Mouse (Mus musculus): ENCODE measurements around the gene Fam192a. TPM values are rescaled to one million over a fixed set of nuclear protein-coding genes. Genes with fewer than 3 reads are reported as not detected.
A peak's percentile ranks its signal among the peaks of the same experiment; 100 is the strongest.

Fam192a gene
- total RNA-seq, 2 experiments from 2014 or later: 38.6 to 45.6 TPM

GRCm38 (mm10) chr8:94601034-94601606 lies 677 bp downstream of the Fam192a start:
- Histone ChIP-seq H3K4me3 (peak overlapping the region; percentile 74), H3K27ac (peak overlapping the region; percentile 86)
- no peak for DNase-seq (ENCODE audit: low spot score in 2 of 2)
- no peak for TF ChIP-seq CTCF (conservative IDR thresholded peaks at IDR 0.05)

- peak overlapping the region; percentile 74 for H3K4me3 ChIP-seq
- H3K27ac ChIP-seq: peak overlapping the region; percentile 86; the same call in 1 of the 2 replicates
- no peak for DNase-seq (ENCODE audit: low spot score in 2 of 2)
- no peak for TF ChIP-seq CTCF (conservative IDR thresholded peaks at IDR 0.05)
Observed at GRCm38 (mm10) chr8:94600478-94600877, 1.3 kb downstream of the Fam192a start.

GRCm38 (mm10) chr8:94594211-94594610 lies 7.6 kb downstream of the Fam192a start:
- no peak for DNase-seq (ENCODE audit: low spot score in 2 of 2)
- H3K4me3 ChIP-seq: no peak overlapping the region
- no peak overlapping the region for H3K27ac ChIP-seq
- TF ChIP-seq CTCF (conservative IDR thresholded peaks at IDR 0.05): peak; percentile 80

- H3K4me3 ChIP-seq: no peak overlapping the region
- no peak overlapping the region for H3K27ac ChIP-seq
- no peak for TF ChIP-seq CTCF (conservative IDR thresholded peaks at IDR 0.05)
- no peak for DNase-seq (ENCODE audit: low spot score in 2 of 2)
Observed at GRCm38 (mm10) chr8:94591691-94592090, 10.1 kb downstream of the Fam192a start.

- peak; percentile 90 for TF ChIP-seq CTCF (conservative IDR thresholded peaks at IDR 0.05)
- DNase-seq (ENCODE audit: low spot score in 2 of 2): peak; percentile 62 to 71
- Histone ChIP-seq H3K27ac (no peak overlapping the region; the same call in 1 of the 2 replicates), H3K4me3 (no peak overlapping the region)
Observed at GRCm38 (mm10) chr8:94584238-94584817, 17.5 kb downstream of the Fam192a start.

GRCm38 (mm10) chr8:94582569-94582968 lies 19.2 kb downstream of the Fam192a start:
- Histone ChIP-seq H3K4me3 (no peak overlapping the region), H3K27ac (peak overlapping the region; percentile 49)
- TF ChIP-seq CTCF (conservative IDR thresholded peaks at IDR 0.05): no peak
- no peak for DNase-seq (ENCODE audit: low spot score in 2 of 2)

GRCm38 (mm10) chr8:94581820-94582483 lies 19.8 kb downstream of the Fam192a start:
- no peak overlapping the region for H3K4me3 ChIP-seq
- TF ChIP-seq CTCF (conservative IDR thresholded peaks at IDR 0.05): no peak
- H3K27ac ChIP-seq: peak overlapping the region; percentile 49
- DNase-seq (ENCODE audit: low spot score in 2 of 2): no peak

- peak overlapping the region; percentile 64; the same call in 1 of the 2 replicates for H3K27ac ChIP-seq
- H3K4me3 ChIP-seq: no peak overlapping the region
- DNase-seq (ENCODE audit: low spot score in 2 of 2): no peak
- no peak for TF ChIP-seq CTCF (conservative IDR thresholded peaks at IDR 0.05)
Observed at GRCm38 (mm10) chr8:94575148-94575547, 26.6 kb downstream of the Fam192a start.

GRCm38 (mm10) chr8:94574159-94574907 lies 27.5 kb downstream of the Fam192a start:
- peak; percentile 81 to 89 for DNase-seq (ENCODE audit: low spot score in 2 of 2)
- no peak overlapping the region for H3K4me3 ChIP-seq
- peak overlapping the region; percentile 64 for H3K27ac ChIP-seq
- 0 out of 2 replicates have a peak, but pooled peaks have one; percentile 23 for TF ChIP-seq CTCF (conservative IDR thresholded peaks at IDR 0.05)

- TF ChIP-seq CTCF (conservative IDR thresholded peaks at IDR 0.05): no peak
- H3K4me3 ChIP-seq: no peak overlapping the region
- no peak for DNase-seq (ENCODE audit: low spot score in 2 of 2)
Observed at GRCm38 (mm10) chr8:94571896-94572295, 29.9 kb downstream of the Fam192a start.

GRCm38 (mm10) chr8:94569419-94569818 lies 32.4 kb downstream of the Fam192a start:
- no peak for TF ChIP-seq CTCF (conservative IDR thresholded peaks at IDR 0.05)
- H3K27ac ChIP-seq: no peak overlapping the region
- H3K4me3 ChIP-seq: no peak overlapping the region
- no peak for DNase-seq (ENCODE audit: low spot score in 2 of 2)

More at GRCm38 (mm10) chr8:94571896-94572295, 29.9 kb downstream of the Fam192a start:
- no peak overlapping the region for H3K27ac ChIP-seq

- Histone ChIP-seq H3K4me3 (no peak overlapping the region), H3K27ac (no peak overlapping the region)
- TF ChIP-seq CTCF (conservative IDR thresholded peaks at IDR 0.05): no peak
- no peak for DNase-seq (ENCODE audit: low spot score in 2 of 2)
Observed at GRCm38 (mm10) chr8:94568098-94568497, 33.7 kb downstream of the Fam192a start.

Data from layer of hippocampus, adult 2 months (tissue).